Mouse (Mus musculus) left cerebral cortex, adult 18-20 months (tissue): ENCODE measurements at regions not wholly inside any gene's neighbourhood (a gene's known extent, or its start where the extent isn't known, plus 50 kb on each side); places are given as distances from the start of the nearest gene placed in this dataset.
A peak's percentile ranks its signal among the peaks of the same experiment; 100 is the strongest.
"Not testable (repeated sequence)": the region's sequence is repeated elsewhere in the genome, so short reads cannot be mapped to it uniquely, and the experiment has no call there.

Experiments used
- DNase-seq, 2 experiments: peaks; one replicate each; pipeline ENCODE4 v3.0.0; 2021 to 2022; ENCODE audit warnings: low spot score in 2 of 2, mixed read lengths in 1 of 2

GRCm38 (mm10) chr16:25478300-25478699, 191.7 kb downstream of the Tprg start:
- no peak for DNase-seq

GRCm38 (mm10) chr16:25483831-25484254, 197.2 kb downstream of the Tprg start:
- peak; percentile 32 to 34 for DNase-seq

GRCm38 (mm10) chr16:25485007-25485406, 198.4 kb downstream of the Tprg start:
- DNase-seq: no peak

- DNase-seq: no peak
These were observed 197.0 kb upstream of the Trp63 start for GRCm38 (mm10) chr16:25486477-25487094.

GRCm38 (mm10) chr16:25490847-25491246, 192.7 kb upstream of the Trp63 start:
- no peak for DNase-seq

GRCm38 (mm10) chr16:25494153-25494552, 189.4 kb upstream of the Trp63 start:
- no peak for DNase-seq

GRCm38 (mm10) chr16:25495586-25496196, 187.9 kb upstream of the Trp63 start:
- DNase-seq: no peak

- DNase-seq: no peak
These were observed 178.7 kb upstream of the Trp63 start for GRCm38 (mm10) chr16:25504829-25505228.

- DNase-seq: no peak
These were observed 166.3 kb upstream of the Trp63 start for GRCm38 (mm10) chr16:25517114-25517868.

- not testable (repeated sequence) for DNase-seq
These were observed 160.4 kb upstream of the Trp63 start for GRCm38 (mm10) chr16:25523141-25523540.

GRCm38 (mm10) chr16:25523621-25524020, 159.9 kb upstream of the Trp63 start:
- DNase-seq: no peak

- DNase-seq: no peak
These were observed 155.7 kb upstream of the Trp63 start for GRCm38 (mm10) chr16:25527850-25528249.

GRCm38 (mm10) chr16:25528313-25528712, 155.2 kb upstream of the Trp63 start:
- no peak for DNase-seq

GRCm38 (mm10) chr16:25529681-25530080, 153.9 kb upstream of the Trp63 start:
- DNase-seq: peak; percentile 4 to 19

GRCm38 (mm10) chr16:25531761-25532336, 151.7 kb upstream of the Trp63 start:
- DNase-seq: no peak

- no peak for DNase-seq
These were observed 150.9 kb upstream of the Trp63 start for GRCm38 (mm10) chr16:25532519-25533205.

- DNase-seq: peak in 1 of 2 experiments; percentile 15
These were observed 150.4 kb upstream of the Trp63 start for GRCm38 (mm10) chr16:25533206-25533580.

- DNase-seq: no peak
These were observed 147.0 kb upstream of the Trp63 start for GRCm38 (mm10) chr16:25536550-25536949.

GRCm38 (mm10) chr16:25549542-25550110, 133.9 kb upstream of the Trp63 start:
- DNase-seq: no peak

- no peak for DNase-seq
These were observed 126.4 kb upstream of the Trp63 start for GRCm38 (mm10) chr16:25557181-25557580.

- DNase-seq: no peak
These were observed 103.3 kb upstream of the Trp63 start for GRCm38 (mm10) chr16:25580216-25580615.
